Mouse (Mus musculus) neural tube, embryonic 11.5 days (tissue): ENCODE measurements around the gene Crtap. TPM values are rescaled to one million over a fixed set of nuclear protein-coding genes. Genes with fewer than 3 reads are reported as not detected.

Experiments used
- ATAC-seq: fragments of 200-750 bp; cut with Nextera tagmentation; 2 replicates; pipeline ENCODE4 v1.8.0; 2017; ENCODE audit warnings: moderate number of reproducible peaks, mild to moderate bottlenecking, moderate TSS enrichment, moderate library complexity; ENCODE audit not compliant: insufficient read depth, low FRiP score, low TSS enrichment
- DNase-seq: peaks from one replicate; pipeline ENCODE4 v3.0.0-alpha.2; 2015; ENCODE audit warnings: low spot score
- H3K27ac ChIP-seq: fragments of 300-500 bp; sonication (generic); 2 replicates; pipeline ENCODE4 v1.5.1; 2014; ENCODE audit warnings: low read depth, mild to moderate bottlenecking, low read length
- H3K27me3 ChIP-seq: fragments of 300-500 bp; sonication (generic); 2 replicates; pipeline ENCODE4 v1.6.1; 2014; ENCODE audit warnings: mild to moderate bottlenecking, low read length, mixed read lengths; ENCODE audit not compliant: control insufficient read depth, insufficient read depth
- H3K36me3 ChIP-seq: fragments of 300-500 bp; sonication (generic); 2 replicates; pipeline ENCODE4 v1.6.1; 2014; ENCODE audit warnings: mild to moderate bottlenecking, low read length, moderate library complexity, mixed read lengths; ENCODE audit not compliant: control insufficient read depth, insufficient read depth
- H3K4me1 ChIP-seq: fragments of 300-500 bp; sonication (generic); 2 replicates; pipeline ENCODE4 v1.6.1; 2014; ENCODE audit warnings: low read length, mixed read lengths; ENCODE audit not compliant: control insufficient read depth, insufficient read depth
- H3K4me2 ChIP-seq: fragments of 300-500 bp; sonication (generic); 2 replicates; pipeline ENCODE4 v1.6.1; 2014; ENCODE audit warnings: low read depth, mild to moderate bottlenecking, moderate library complexity
- H3K4me3 ChIP-seq: fragments of 300-500 bp; sonication (generic); 2 replicates; pipeline ENCODE4 v1.5.1; 2014; ENCODE audit warnings: low read depth, low read length
- H3K9ac ChIP-seq: fragments of 300-500 bp; sonication (generic); 2 replicates; pipeline ENCODE4 v1.6.1; 2014; ENCODE audit warnings: mild to moderate bottlenecking, low read length
- H3K9me3 ChIP-seq: fragments of 300-500 bp; sonication (generic); 2 replicates; pipeline ENCODE4 v1.6.1; 2016; ENCODE audit warnings: low read length; ENCODE audit not compliant: control insufficient read depth
- WGBS: fragments of 180-500 bp; shearing (Covaris S2); extraction: QIAGEN DNeasy Blood & Tissue Kit; methylation state at CpG from one replicate; pipeline ENCODE4 v1.1.7; 2014; 5-methylcytosine and 5-hydroxymethylcytosine counted together
- polyA plus RNA-seq: library from polyadenylated mRNA; unstranded; fragments of >200 nt; fragmentation: Nextera tagmentation; extraction: Ambion mirVana; gene quantifications from 2 replicates; pipeline ENCODE4 v1.2.1, GENCODE M21; 2014

The Crtap gene
- polyA plus RNA-seq, 1 experiment from 2014 or later: 42.1 TPM

DNA sequence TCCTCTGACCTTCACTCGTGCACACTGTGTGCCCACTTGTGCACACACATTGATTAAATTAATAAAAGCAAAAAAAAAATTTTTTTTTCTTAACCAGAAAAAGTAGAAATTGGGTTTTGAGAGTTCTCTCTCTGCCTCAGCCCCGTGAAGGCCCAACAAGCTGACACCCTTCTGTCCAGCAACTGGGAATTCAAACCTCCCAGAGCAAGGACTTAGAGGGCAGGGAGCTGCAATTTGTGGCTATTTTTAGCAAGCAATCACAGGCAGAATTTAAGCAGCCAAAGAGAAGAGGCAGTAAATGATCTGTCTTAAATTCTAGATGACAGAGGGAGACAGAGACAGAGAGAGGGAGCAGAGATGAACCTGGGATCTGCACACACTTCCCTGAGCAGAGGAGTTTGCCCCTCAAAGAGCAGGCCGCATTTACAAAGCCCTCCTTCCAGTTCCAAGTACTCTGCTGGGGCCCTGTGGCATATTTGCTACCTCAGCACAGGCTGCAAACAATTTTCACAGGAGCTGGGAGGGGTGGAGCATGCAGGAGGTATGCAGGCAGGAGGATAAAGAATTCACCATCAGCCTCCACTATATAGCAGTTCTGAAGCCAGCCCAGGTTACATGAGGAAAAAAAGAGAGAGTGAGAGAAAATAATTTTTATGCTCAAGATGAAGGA lies 1.6 kb downstream of the Crtap start:
- no peak for ATAC-seq
- WGBS: 82% methylated on average over 3 of the region's 3 CpGs
- H3K27ac ChIP-seq: no peak overlapping the region

DNA sequence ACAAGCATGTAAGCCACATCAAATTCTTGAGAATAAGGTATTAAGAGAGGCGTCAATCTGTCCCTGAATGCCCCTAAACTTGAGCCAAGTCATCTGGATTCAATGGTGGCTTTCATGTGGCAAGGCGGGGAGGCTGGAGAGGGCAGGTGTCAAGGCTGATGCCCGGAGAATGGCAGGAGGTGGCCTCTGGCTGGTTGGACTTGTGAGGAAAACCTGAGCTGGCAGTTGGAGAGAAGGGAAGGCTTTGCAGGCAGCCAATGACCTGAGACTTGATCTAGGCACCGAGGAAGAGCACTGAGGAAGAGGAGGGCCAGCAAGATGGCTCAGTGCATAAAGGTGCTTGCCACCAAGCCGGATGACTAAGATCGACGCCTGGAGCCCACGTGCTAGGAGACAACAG lies 2.2 kb downstream of the Crtap start:
- no peaks in the 10 kb centered on the region for H3K36me3 ChIP-seq
- ATAC-seq (no peak), DNase-seq (no peak)
- no peak overlapping the region for H3K9ac ChIP-seq
- WGBS: 91% methylated on average over 8 of the region's 8 CpGs
- no peak overlapping the region for H3K4me2 ChIP-seq
- H3K4me1 ChIP-seq: no peaks in the 10 kb centered on the region
- H3K4me3 ChIP-seq: no peak overlapping the region
- H3K27ac ChIP-seq: no peak overlapping the region
- no peaks in the 10 kb centered on the region for H3K9me3 ChIP-seq
- H3K27me3 ChIP-seq: no peaks in the 10 kb centered on the region

More for the DNA sequence above, 1.6 kb downstream of the Crtap start:
- Histone ChIP-seq H3K9ac (no peak overlapping the region), H3K27me3 (no peaks in the 10 kb centered on the region), H3K36me3 (no peaks in the 10 kb centered on the region), H3K4me1 (no peaks in the 10 kb centered on the region), H3K9me3 (no peaks in the 10 kb centered on the region), H3K4me2 (no peak overlapping the region), H3K4me3 (no peak overlapping the region)
- no peak for DNase-seq

DNA sequence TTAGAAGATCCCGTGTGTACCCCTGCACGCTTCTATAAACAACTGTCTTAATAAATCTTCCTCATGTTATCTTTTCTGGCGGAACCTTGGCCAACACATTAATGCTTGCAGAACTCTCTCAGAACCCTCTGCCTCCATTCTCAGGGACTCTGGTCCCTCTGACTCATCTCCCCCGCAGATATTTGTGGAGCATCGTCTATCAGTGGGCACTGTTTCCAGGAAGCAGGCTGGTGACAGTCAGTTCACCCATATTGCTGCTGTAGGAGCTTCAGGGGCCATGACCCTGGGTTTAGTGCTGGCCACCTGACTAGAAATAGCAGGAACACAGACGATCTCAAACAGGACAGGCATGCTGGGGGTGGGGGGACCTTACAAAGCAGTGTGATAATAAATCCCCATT lies 3.4 kb downstream of the Crtap start:
- no peak overlapping the region for H3K9ac ChIP-seq
- H3K27ac ChIP-seq: no peak overlapping the region
- no peak for DNase-seq
- H3K36me3 ChIP-seq: no peaks in the 10 kb centered on the region
- ATAC-seq: no peak
- H3K4me3 ChIP-seq: no peak overlapping the region
- no peaks in the 10 kb centered on the region for H3K9me3 ChIP-seq
- WGBS: 51% methylated on average over 6 of the region's 6 CpGs
- H3K4me2 ChIP-seq: no peak overlapping the region
- no peaks in the 10 kb centered on the region for H3K4me1 ChIP-seq
- H3K27me3 ChIP-seq: no peaks in the 10 kb centered on the region

DNA sequence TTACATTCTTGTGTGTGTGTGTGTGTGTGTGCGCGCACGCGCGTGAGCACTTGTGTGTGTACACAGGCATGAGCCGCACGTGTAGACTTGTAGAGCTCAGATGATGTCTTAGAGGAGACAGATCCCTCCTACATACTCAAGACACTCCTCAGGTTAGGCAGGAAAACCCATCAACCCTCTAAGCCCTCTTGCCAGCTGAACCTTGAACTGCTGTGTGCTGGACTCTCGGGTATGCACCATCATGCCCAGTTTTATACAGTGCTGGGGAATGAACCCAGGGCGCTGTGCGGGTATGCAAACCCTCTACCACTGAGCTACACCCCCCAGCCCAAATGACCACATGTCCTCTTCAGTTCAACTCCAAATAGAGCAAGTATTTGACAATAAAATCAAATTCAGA lies 5.3 kb downstream of the Crtap start:
- H3K4me1 ChIP-seq: no peaks in the 10 kb centered on the region
- no peak for ATAC-seq
- WGBS: 96% methylated on average over 10 of the region's 10 CpGs

DNA sequence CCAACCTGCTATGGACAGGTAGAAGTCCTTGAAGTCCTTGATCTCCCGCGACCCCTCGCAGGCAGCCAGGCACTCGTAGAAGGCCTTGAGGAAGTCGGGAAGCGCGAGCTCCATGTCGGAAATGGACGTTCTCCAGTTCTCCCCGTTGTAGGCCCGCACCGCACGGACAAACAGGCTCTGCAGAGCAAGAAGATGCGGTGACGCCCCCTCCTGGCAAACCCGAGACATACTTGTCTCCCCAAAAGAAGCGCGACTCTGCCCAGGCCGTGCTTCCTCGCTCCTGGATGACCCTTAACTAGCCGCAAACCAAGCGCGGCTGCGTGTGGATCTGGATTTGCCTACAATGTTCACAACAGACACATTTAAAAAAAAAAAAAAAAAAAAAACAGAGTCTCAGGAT lies 5.8 kb downstream of the Crtap start:
- no peak overlapping the region for H3K9ac ChIP-seq
- H3K4me2 ChIP-seq: no peak overlapping the region
- H3K27me3 ChIP-seq: no peaks in the 10 kb centered on the region
- no peaks in the 10 kb centered on the region for H3K36me3 ChIP-seq
- WGBS: 91% methylated on average over 24 of the region's 24 CpGs
- H3K4me1 ChIP-seq: no peaks in the 10 kb centered on the region
- no peak for ATAC-seq
- H3K9me3 ChIP-seq: no peaks in the 10 kb centered on the region
- H3K27ac ChIP-seq: no peak overlapping the region
- no peak for DNase-seq
- H3K4me3 ChIP-seq: no peak overlapping the region

More for the DNA sequence above, 5.3 kb downstream of the Crtap start:
- Histone ChIP-seq H3K27me3 (no peaks in the 10 kb centered on the region), H3K4me2 (no peak overlapping the region), H3K4me3 (no peak overlapping the region), H3K36me3 (no peaks in the 10 kb centered on the region), H3K9me3 (no peaks in the 10 kb centered on the region), H3K9ac (no peak overlapping the region), H3K27ac (no peak overlapping the region)
- no peak for DNase-seq

DNA sequence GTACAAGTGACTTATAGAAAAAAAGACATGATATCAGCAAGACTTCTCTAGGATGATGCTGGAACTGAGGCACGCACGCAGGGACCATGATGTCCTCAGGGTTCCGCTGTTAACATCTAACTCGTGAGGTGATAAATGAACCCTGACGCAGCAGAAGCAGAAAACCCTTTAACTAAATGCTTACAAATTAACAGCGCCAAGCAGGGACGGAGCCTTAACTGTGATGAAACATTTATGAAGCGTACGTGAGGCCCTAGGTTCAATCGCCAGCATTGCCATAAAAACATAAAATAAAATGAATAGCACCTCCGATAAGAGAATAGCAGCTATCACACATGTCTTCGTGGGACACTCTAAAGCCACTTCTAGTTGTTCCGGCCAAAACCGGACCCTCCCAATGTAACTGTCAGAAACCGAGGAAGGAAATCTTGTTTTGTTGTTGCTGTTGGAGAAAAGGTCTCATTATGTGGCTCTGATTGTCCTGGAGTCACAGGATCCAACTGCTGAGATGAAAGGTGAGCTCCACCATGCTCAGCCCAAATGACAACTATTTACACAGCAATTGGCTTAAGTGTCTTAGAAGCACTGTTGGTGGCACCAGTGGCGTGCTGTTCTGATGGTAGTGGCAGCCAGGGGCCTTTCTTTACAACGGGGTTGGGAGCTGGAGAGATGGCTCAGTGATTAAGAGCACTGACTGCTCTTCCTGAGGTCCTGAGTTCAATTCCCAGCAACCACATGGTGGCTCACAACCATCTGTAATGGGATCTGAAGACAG lies 7.4 kb downstream of the Crtap start:
- Histone ChIP-seq H3K4me2 (no peak overlapping the region), H3K4me1 (no peaks in the 10 kb centered on the region), H3K36me3 (no peaks in the 10 kb centered on the region), H3K9ac (no peak overlapping the region), H3K4me3 (no peak overlapping the region), H3K27me3 (no peaks in the 10 kb centered on the region), H3K9me3 (no peaks in the 10 kb centered on the region), H3K27ac (no peak overlapping the region)
- DNase-seq (no peak), ATAC-seq (no peak)
- 62% methylated on average over 17 of the region's 17 CpGs for WGBS

DNA sequence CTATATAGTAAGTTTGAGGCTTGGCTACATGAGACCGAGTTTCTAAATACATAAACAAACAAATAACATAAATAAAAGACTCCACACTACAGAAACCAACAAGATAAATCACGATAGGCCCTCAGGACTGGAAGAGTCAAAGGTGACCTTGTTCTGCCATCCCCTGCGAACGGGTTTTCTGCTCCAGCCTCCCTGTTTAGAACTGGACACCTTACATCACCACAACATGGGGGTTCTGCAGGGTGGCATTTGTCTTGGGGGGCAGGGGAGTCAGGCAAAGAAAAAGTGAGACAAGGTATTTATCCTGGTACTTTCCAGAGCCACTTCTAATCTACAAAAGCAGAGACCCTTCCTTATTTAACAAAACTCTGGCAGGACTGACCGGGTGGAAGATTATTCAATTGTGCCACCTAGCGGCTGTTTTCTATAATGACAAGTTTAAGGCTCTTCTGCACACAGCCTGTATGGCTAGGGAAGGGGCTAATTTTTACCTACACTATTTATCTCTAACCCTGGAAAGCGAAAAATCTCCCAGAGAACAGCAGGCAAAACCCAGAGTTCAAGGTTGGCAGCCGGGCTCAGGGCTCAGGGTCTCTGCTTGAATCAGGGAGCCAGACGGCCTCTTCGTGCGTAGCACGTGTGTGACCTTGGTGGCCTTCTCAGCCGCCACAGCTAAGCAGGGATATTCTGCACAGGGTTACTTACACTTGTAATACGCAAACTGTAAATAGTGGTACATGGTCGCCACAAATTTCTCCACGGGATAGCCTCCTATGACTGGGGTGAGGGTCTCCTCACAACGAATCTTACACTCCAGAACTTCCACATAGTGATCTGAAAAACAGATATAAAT lies 9.4 kb downstream of the Crtap start:
- WGBS: 69% methylated on average over 17 of the region's 17 CpGs
- Histone ChIP-seq H3K4me2 (no peak overlapping the region), H3K9me3 (no peaks in the 10 kb centered on the region), H3K4me3 (no peak overlapping the region), H3K36me3 (no peaks in the 10 kb centered on the region), H3K4me1 (no peaks in the 10 kb centered on the region), H3K27ac (no peak overlapping the region), H3K9ac (no peak overlapping the region), H3K27me3 (no peaks in the 10 kb centered on the region)
- DNase-seq (peak; percentile 53), ATAC-seq (peak; percentile 57; the same call in 1 of the 2 replicates)

DNA sequence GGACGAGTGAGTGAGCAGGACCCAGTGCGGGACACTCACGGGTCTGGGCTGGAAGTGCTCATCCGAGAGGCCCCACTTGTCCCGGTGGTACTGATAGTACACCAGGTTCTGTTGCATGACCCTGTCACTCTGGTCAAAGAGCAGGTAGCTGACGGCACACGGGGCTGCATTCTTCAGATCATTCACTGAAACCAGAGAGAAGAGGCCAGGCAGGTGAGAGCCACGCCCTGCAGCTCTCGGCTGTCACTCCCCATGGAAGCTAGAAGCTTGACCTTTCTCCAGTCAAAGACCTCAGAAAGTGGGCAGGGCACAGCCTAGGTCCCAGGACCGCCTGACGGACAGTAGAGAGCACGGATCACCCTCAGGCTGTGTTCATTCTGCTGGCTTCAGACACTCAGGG lies 10.6 kb downstream of the Crtap start:
- Histone ChIP-seq H3K27me3 (no peaks in the 10 kb centered on the region), H3K4me3 (no peak overlapping the region), H3K4me2 (no peak overlapping the region), H3K27ac (no peak overlapping the region), H3K4me1 (no peaks in the 10 kb centered on the region), H3K9ac (no peak overlapping the region), H3K9me3 (no peaks in the 10 kb centered on the region), H3K36me3 (no peaks in the 10 kb centered on the region)
- no peak for ATAC-seq
- DNase-seq: no peak
- 94% methylated on average over 12 of the region's 12 CpGs for WGBS
